Mouse (Mus musculus): ENCODE measurements around the gene Ddx55. TPM values are rescaled to one million over a fixed set of nuclear protein-coding genes. Genes with fewer than 3 reads are reported as not detected.

Ddx55 gene
- polyA plus RNA-seq, 1 experiment from 2014 or later: 13.9 TPM

DNA sequence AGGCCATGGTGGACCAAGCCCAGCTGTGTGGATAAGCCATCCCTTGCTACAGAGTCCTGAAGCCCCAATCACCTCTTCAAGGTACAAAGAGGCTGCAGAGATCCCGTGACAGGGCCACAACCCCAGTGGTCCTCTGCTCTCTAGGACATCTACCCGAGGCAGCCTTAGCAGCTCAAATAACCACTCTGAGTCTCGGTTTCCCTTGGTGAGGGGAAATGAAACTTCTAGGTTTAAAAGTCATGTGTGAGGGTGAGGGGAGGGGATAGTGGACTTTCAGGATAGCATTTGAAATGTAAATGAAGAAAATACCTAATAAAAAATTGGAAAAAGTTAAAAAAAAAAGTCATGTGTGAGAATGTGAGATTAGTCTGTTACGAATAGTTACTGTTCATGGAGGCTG lies 31.1 kb upstream of the Ddx55 start:
- WGBS: 68% methylated on average over 4 of the region's 4 CpGs
- Histone ChIP-seq H3K9ac (replicated peaks; ENCODE audit: low read length) (no peak overlapping the region), H3K27ac (ENCODE audit: low read length) (no peak overlapping the region), H3K4me1 (ENCODE audit: insufficient read depth, low read length) (no peaks in the 10 kb centered on the region), H3K4me2 (replicated peaks; ENCODE audit: low read depth, low read length) (no peak overlapping the region), H3K36me3 (ENCODE audit: insufficient read depth, low read length) (peaks cover 37% of the 10 kb centered on the region), H3K27me3 (ENCODE audit: insufficient read depth, low read length) (no peaks in the 10 kb centered on the region), H3K9me3 (ENCODE audit: low read length) (peaks cover 4% of the 10 kb centered on the region; the same call in 1 of the 2 replicates), H3K4me3 (ENCODE audit: low read length) (no peak overlapping the region)
- ATAC-seq (ENCODE audit: low FRiP score, low TSS enrichment): no peak

GRCm38 (mm10) chr5:124523032-124523431 lies 29.6 kb upstream of the Ddx55 start:
- Histone ChIP-seq H3K36me3 (ENCODE audit: insufficient read depth, low read length) (peaks cover 28% of the 10 kb centered on the region), H3K4me2 (replicated peaks; ENCODE audit: low read depth, low read length) (no peak overlapping the region), H3K9me3 (ENCODE audit: low read length) (peaks cover 4% of the 10 kb centered on the region; the same call in 1 of the 2 replicates), H3K27ac (ENCODE audit: low read length) (no peak overlapping the region), H3K27me3 (ENCODE audit: insufficient read depth, low read length) (no peaks in the 10 kb centered on the region), H3K9ac (replicated peaks; ENCODE audit: low read length) (no peak overlapping the region), H3K4me1 (ENCODE audit: insufficient read depth, low read length) (peaks cover under 1% of the 10 kb centered on the region; the same call in 1 of the 2 replicates), H3K4me3 (ENCODE audit: low read length) (no peak overlapping the region)
- no peak for ATAC-seq (ENCODE audit: low FRiP score, low TSS enrichment)
- WGBS: 99% methylated on average over 8 of the region's 8 CpGs

DNA sequence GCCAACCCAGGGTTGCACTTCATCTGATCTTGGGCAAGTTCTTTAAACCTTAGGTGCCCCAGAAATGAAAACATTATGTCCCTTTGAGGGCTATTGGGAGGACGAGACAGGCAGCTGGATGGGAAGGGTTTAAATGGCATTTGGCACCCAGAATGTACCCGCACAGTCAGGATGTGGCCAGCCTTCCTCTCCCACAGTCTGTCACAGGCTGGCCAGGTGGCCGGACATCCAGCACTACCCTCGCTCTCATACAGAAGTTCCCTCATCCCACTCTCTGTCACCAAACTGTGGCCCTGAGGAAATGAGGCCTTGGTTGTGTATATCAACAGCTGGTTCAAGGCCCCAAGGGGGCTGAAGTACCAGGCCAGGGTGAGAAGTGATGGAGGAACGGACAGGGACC lies 27.7 kb upstream of the Ddx55 start:
- Histone ChIP-seq H3K4me3 (ENCODE audit: low read length) (no peak overlapping the region), H3K27ac (ENCODE audit: low read length) (no peak overlapping the region), H3K27me3 (ENCODE audit: insufficient read depth, low read length) (no peaks in the 10 kb centered on the region), H3K36me3 (ENCODE audit: insufficient read depth, low read length) (peaks cover 12% of the 10 kb centered on the region), H3K4me1 (ENCODE audit: insufficient read depth, low read length) (peaks cover 20% of the 10 kb centered on the region), H3K9me3 (ENCODE audit: low read length) (peaks cover 4% of the 10 kb centered on the region; the same call in 1 of the 2 replicates), H3K9ac (replicated peaks; ENCODE audit: low read length) (no peak overlapping the region), H3K4me2 (replicated peaks; ENCODE audit: low read depth, low read length) (no peak overlapping the region)
- 90% methylated on average over 5 of the region's 5 CpGs for WGBS
- ATAC-seq (ENCODE audit: low FRiP score, low TSS enrichment): no peak

DNA sequence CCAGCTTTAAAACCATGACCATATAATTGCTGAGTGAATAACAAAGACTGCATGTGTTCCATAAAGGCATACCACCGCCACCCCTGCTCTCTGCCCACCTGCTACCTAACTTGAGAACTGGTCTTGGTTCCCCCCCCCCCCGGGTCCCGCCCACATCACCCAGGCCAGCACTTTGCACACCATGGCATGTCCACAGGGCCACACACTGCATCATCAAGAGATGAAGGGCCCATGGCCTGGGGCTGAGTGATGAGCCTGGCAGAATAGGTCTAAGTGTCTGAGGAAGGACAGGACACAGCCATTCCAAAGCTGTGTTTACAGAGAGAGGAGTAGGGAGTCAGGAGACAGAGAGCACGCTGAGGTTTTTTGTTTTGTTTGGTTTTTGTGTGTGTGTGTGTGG lies 24.3 kb upstream of the Ddx55 start:
- peaks cover under 1% of the 10 kb centered on the region; the same call in 1 of the 2 replicates for H3K9me3 ChIP-seq (ENCODE audit: low read length)
- H3K4me2 ChIP-seq (replicated peaks; ENCODE audit: low read depth, low read length): peak overlapping the region; percentile 69
- H3K9ac ChIP-seq (replicated peaks; ENCODE audit: low read length): peak overlapping the region; percentile 60
- peaks cover 43% of the 10 kb centered on the region for H3K4me1 ChIP-seq (ENCODE audit: insufficient read depth, low read length)
- 67% methylated on average over 4 of the region's 4 CpGs for WGBS
- H3K27ac ChIP-seq (ENCODE audit: low read length): peak overlapping the region; percentile 65
- no peaks in the 10 kb centered on the region for H3K27me3 ChIP-seq (ENCODE audit: insufficient read depth, low read length)
- peak overlapping the region; percentile 78 for H3K4me3 ChIP-seq (ENCODE audit: low read length)
- no peak for ATAC-seq (ENCODE audit: low FRiP score, low TSS enrichment)
- H3K36me3 ChIP-seq (ENCODE audit: insufficient read depth, low read length): peaks cover 5% of the 10 kb centered on the region

- Histone ChIP-seq H3K9me3 (ENCODE audit: low read length) (no peaks in the 10 kb centered on the region), H3K9ac (replicated peaks; ENCODE audit: low read length) (peak overlapping the region; percentile 60), H3K4me3 (ENCODE audit: low read length) (peak overlapping the region; percentile 78), H3K27me3 (ENCODE audit: insufficient read depth, low read length) (no peaks in the 10 kb centered on the region), H3K4me1 (ENCODE audit: insufficient read depth, low read length) (peaks cover 43% of the 10 kb centered on the region), H3K36me3 (ENCODE audit: insufficient read depth, low read length) (peaks cover under 1% of the 10 kb centered on the region), H3K27ac (ENCODE audit: low read length) (peak overlapping the region; percentile 65), H3K4me2 (replicated peaks; ENCODE audit: low read depth, low read length) (peak overlapping the region; percentile 69)
- ATAC-seq (ENCODE audit: low FRiP score, low TSS enrichment): no peak
- WGBS: 11% methylated on average over 9 of the region's 9 CpGs
Observed at GRCm38 (mm10) chr5:124528791-124529190, 23.9 kb upstream of the Ddx55 start.

GRCm38 (mm10) chr5:124529191-124529651 lies 23.4 kb upstream of the Ddx55 start:
- ATAC-seq (ENCODE audit: low FRiP score, low TSS enrichment): 0 out of 2 replicates have a peak, but pooled peaks have one; percentile 14
- 7% methylated on average over 8 of the region's 8 CpGs for WGBS

DNA sequence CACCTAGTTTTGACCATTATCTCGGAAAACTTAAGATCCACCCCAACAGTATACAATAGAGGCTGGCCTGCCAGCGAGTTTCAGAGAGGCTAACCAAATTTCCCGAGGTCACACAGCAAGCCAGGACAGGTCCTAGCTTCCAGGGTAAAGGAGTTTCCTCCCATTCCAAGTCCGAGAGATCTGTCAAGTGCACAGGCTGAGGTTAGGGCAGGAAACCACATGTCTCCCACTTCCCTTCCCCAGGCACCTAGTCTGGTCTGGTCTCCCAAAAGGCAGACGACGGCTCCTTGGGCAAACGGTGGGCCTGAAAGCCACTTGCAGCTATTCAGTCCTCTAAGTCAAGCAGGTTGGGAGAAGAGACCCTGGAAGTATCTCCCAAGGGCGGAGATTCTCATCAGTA lies 23.0 kb upstream of the Ddx55 start:
- Histone ChIP-seq H3K27ac (ENCODE audit: low read length) (peak overlapping the region; percentile 65), H3K9me3 (ENCODE audit: low read length) (no peaks in the 10 kb centered on the region), H3K4me3 (ENCODE audit: low read length) (peak overlapping the region; percentile 78), H3K36me3 (ENCODE audit: insufficient read depth, low read length) (no peaks in the 10 kb centered on the region), H3K27me3 (ENCODE audit: insufficient read depth, low read length) (no peaks in the 10 kb centered on the region), H3K4me2 (replicated peaks; ENCODE audit: low read depth, low read length) (peak overlapping the region; percentile 69), H3K4me1 (ENCODE audit: insufficient read depth, low read length) (peaks cover 43% of the 10 kb centered on the region), H3K9ac (replicated peaks; ENCODE audit: low read length) (peak overlapping the region; percentile 76)
- no peak for ATAC-seq (ENCODE audit: low FRiP score, low TSS enrichment)
- 32% methylated on average over 8 of the region's 8 CpGs for WGBS

More at GRCm38 (mm10) chr5:124529191-124529651, 23.4 kb upstream of the Ddx55 start:
- Histone ChIP-seq H3K9me3 (ENCODE audit: low read length) (no peaks in the 10 kb centered on the region), H3K4me1 (ENCODE audit: insufficient read depth, low read length) (peaks cover 43% of the 10 kb centered on the region), H3K27me3 (ENCODE audit: insufficient read depth, low read length) (no peaks in the 10 kb centered on the region), H3K9ac (replicated peaks; ENCODE audit: low read length) (peak overlapping the region; percentile 60), H3K4me2 (replicated peaks; ENCODE audit: low read depth, low read length) (peak overlapping the region; percentile 69), H3K27ac (ENCODE audit: low read length) (peak overlapping the region; percentile 65), H3K36me3 (ENCODE audit: insufficient read depth, low read length) (no peaks in the 10 kb centered on the region; the same call in 1 of the 2 replicates), H3K4me3 (ENCODE audit: low read length) (peak overlapping the region; percentile 78)

GRCm38 (mm10) chr5:124530655-124531582 lies 21.7 kb upstream of the Ddx55 start, which contains the start of gene Rilpl1:
TSS of gene Rilpl1 (minus strand) at chr5:124531391.
- peak within 1 kb of the TSS; percentile 76 for H3K9ac ChIP-seq (replicated peaks; ENCODE audit: low read length)
- H3K27me3 ChIP-seq (ENCODE audit: insufficient read depth, low read length): no peaks in the 10 kb centered on the region
- no peaks in the 10 kb centered on the region for H3K9me3 ChIP-seq (ENCODE audit: low read length)
- H3K36me3 ChIP-seq (ENCODE audit: insufficient read depth, low read length): no peaks in the 10 kb centered on the region
- peak within 1 kb of the TSS; percentile 80 for H3K27ac ChIP-seq (ENCODE audit: low read length)
- peak; percentile 88 for ATAC-seq (ENCODE audit: low FRiP score, low TSS enrichment)
- H3K4me2 ChIP-seq (replicated peaks; ENCODE audit: low read depth, low read length): peak within 1 kb of the TSS; percentile 69
- H3K4me3 ChIP-seq (ENCODE audit: low read length): peak within 1 kb of the TSS; percentile 78
- H3K4me1 ChIP-seq (ENCODE audit: insufficient read depth, low read length): peaks cover 43% of the 10 kb centered on the region
- under 1% methylated on average over 75 of the region's 96 CpGs for WGBS

GRCm38 (mm10) chr5:124531583-124531930 lies 21.1 kb upstream of the Ddx55 start:
- Histone ChIP-seq H3K4me2 (replicated peaks; ENCODE audit: low read depth, low read length) (peak overlapping the region; percentile 69), H3K27ac (ENCODE audit: low read length) (peak overlapping the region; percentile 70), H3K36me3 (ENCODE audit: insufficient read depth, low read length) (no peaks in the 10 kb centered on the region), H3K9ac (replicated peaks; ENCODE audit: low read length) (peak overlapping the region; percentile 76), H3K9me3 (ENCODE audit: low read length) (no peaks in the 10 kb centered on the region), H3K4me3 (ENCODE audit: low read length) (peak overlapping the region; percentile 78), H3K27me3 (ENCODE audit: insufficient read depth, low read length) (no peaks in the 10 kb centered on the region), H3K4me1 (ENCODE audit: insufficient read depth, low read length) (peaks cover 45% of the 10 kb centered on the region)
- no peak for ATAC-seq (ENCODE audit: low FRiP score, low TSS enrichment)
- 14% methylated on average over 14 of the region's 14 CpGs for WGBS
